Mouse (Mus musculus) G1E (cell line): ENCODE data around the gene Ap4e1.

Experiments used
- CTCF ChIP-seq: IDR thresholded peaks from 2 replicates; pipeline ENCODE4 v1.5.1; 2012; ENCODE audit warnings: low read depth, low read length, inconsistent platforms, mixed read lengths
- GATA1 ChIP-seq: IDR thresholded peaks from 2 replicates; pipeline ENCODE4 v1.6.1; 2012; ENCODE audit warnings: borderline replicate concordance, low read length, inconsistent platforms, mixed read lengths

- TF ChIP-seq CTCF (no peak), GATA1 (no peak)
Measured at GRCm38 (mm10) chr2:127007509-127007908, 1.0 kb upstream of the Ap4e1 start.
